Mouse (Mus musculus): ENCODE measurements at regions not wholly inside any gene's neighbourhood (a gene's known extent, or its start where the extent isn't known, plus 50 kb on each side); places are given as distances from the start of the nearest gene placed in this dataset.
A peak's percentile ranks its signal among the peaks of the same experiment; 100 is the strongest.
"Not testable (repeated sequence)": the region's sequence is repeated elsewhere in the genome, so short reads cannot be mapped to it uniquely, and the experiment has no call there.

GRCm38 (mm10) chr15:90810341-90810740 is 131.1 kb upstream of the Cpne8 start:
- Histone ChIP-seq H3K4me2 (replicated peaks; ENCODE audit: low read depth, low read length, severe bottlenecking) (no peak overlapping the region), H3K9me3 (ENCODE audit: control insufficient read depth, low read length) (no peaks in the 10 kb centered on the region; the same call in 1 of the 2 replicates), H3K27ac (replicated peaks; ENCODE audit: low read depth, low read length) (no peak overlapping the region), H3K4me3 (replicated peaks; ENCODE audit: low read length) (no peak overlapping the region), H3K4me1 (ENCODE audit: control insufficient read depth, insufficient read depth, low read length) (0 out of 2 replicates have a peak, but pooled peaks cover 13% of the 10 kb centered on the region), H3K9ac (ENCODE audit: low read depth, low read length, severe bottlenecking) (no peak overlapping the region), H3K36me3 (ENCODE audit: control insufficient read depth, insufficient read depth, low read length) (no peaks in the 10 kb centered on the region), H3K27me3 (ENCODE audit: control insufficient read depth, insufficient read depth, low read length) (no peaks in the 10 kb centered on the region)
- TF ChIP-seq POLR2A (IDR thresholded peaks at IDR 0.05; ENCODE audit: borderline replicate concordance, extremely low read depth, insufficient read depth, insufficient read length) = no peak
- WGBS = 50% methylated on average over 3 of the region's 3 CpGs
- ATAC-seq (ENCODE audit: low FRiP score, low read depth) (no peak), DNase-seq (ENCODE audit: low spot score) (no peak)

GRCm38 (mm10) chr15:90808236-90808635 is 129.0 kb upstream of the Cpne8 start:
- Histone ChIP-seq H3K4me2 (replicated peaks; ENCODE audit: low read depth, low read length, severe bottlenecking) (no peak overlapping the region), H3K4me1 (ENCODE audit: control insufficient read depth, insufficient read depth, low read length) (0 out of 2 replicates have a peak, but pooled peaks cover 6% of the 10 kb centered on the region), H3K36me3 (ENCODE audit: control insufficient read depth, insufficient read depth, low read length) (no peaks in the 10 kb centered on the region), H3K27me3 (ENCODE audit: control insufficient read depth, insufficient read depth, low read length) (no peaks in the 10 kb centered on the region), H3K27ac (replicated peaks; ENCODE audit: low read depth, low read length) (no peak overlapping the region), H3K9me3 (ENCODE audit: control insufficient read depth, low read length) (no peaks in the 10 kb centered on the region; the same call in 1 of the 2 replicates), H3K9ac (ENCODE audit: low read depth, low read length, severe bottlenecking) (no peak overlapping the region), H3K4me3 (replicated peaks; ENCODE audit: low read length) (no peak overlapping the region)
- peak; percentile 64 for DNase-seq (ENCODE audit: low spot score)
- 72% methylated on average over 6 of the region's 6 CpGs for WGBS
- no peak for TF ChIP-seq POLR2A (IDR thresholded peaks at IDR 0.05; ENCODE audit: borderline replicate concordance, extremely low read depth, insufficient read depth, insufficient read length)
- ATAC-seq (ENCODE audit: low FRiP score, low read depth) = no peak

- H3K36me3 ChIP-seq (ENCODE audit: control insufficient read depth, insufficient read depth, low read length) = no peaks in the 10 kb centered on the region
- DNase-seq (ENCODE audit: low spot score) = no peak
- H3K27me3 ChIP-seq (ENCODE audit: control insufficient read depth, insufficient read depth, low read length) = no peaks in the 10 kb centered on the region
- ATAC-seq (ENCODE audit: low FRiP score, low read depth) = no peak
- H3K4me3 ChIP-seq (replicated peaks; ENCODE audit: low read length) = no peak overlapping the region
- no peak overlapping the region for H3K4me2 ChIP-seq (replicated peaks; ENCODE audit: low read depth, low read length, severe bottlenecking)
- H3K27ac ChIP-seq (replicated peaks; ENCODE audit: low read depth, low read length) = no peak overlapping the region
- 71% methylated on average over 8 of the region's 8 CpGs for WGBS
- TF ChIP-seq POLR2A (IDR thresholded peaks at IDR 0.05; ENCODE audit: borderline replicate concordance, extremely low read depth, insufficient read depth, insufficient read length) = no peak
- H3K4me1 ChIP-seq (ENCODE audit: control insufficient read depth, insufficient read depth, low read length) = no peaks in the 10 kb centered on the region
- H3K9ac ChIP-seq (ENCODE audit: low read depth, low read length, severe bottlenecking) = no peak overlapping the region
- H3K9me3 ChIP-seq (ENCODE audit: control insufficient read depth, low read length) = no peaks in the 10 kb centered on the region
Observed at GRCm38 (mm10) chr15:90798056-90798455, 118.8 kb upstream of the Cpne8 start.

- H3K36me3 ChIP-seq (ENCODE audit: control insufficient read depth, insufficient read depth, low read length) = no peaks in the 10 kb centered on the region
- ATAC-seq (ENCODE audit: low FRiP score, low read depth) (no peak), DNase-seq (ENCODE audit: low spot score) (no peak)
- H3K27ac ChIP-seq (replicated peaks; ENCODE audit: low read depth, low read length) = no peak overlapping the region
- no peaks in the 10 kb centered on the region for H3K4me1 ChIP-seq (ENCODE audit: control insufficient read depth, insufficient read depth, low read length)
- no peaks in the 10 kb centered on the region for H3K9me3 ChIP-seq (ENCODE audit: control insufficient read depth, low read length)
- no peaks in the 10 kb centered on the region for H3K27me3 ChIP-seq (ENCODE audit: control insufficient read depth, insufficient read depth, low read length)
- no peak for TF ChIP-seq POLR2A (IDR thresholded peaks at IDR 0.05; ENCODE audit: borderline replicate concordance, extremely low read depth, insufficient read depth, insufficient read length)
- no peak overlapping the region for H3K9ac ChIP-seq (ENCODE audit: low read depth, low read length, severe bottlenecking)
- 84% methylated on average over 5 of the region's 5 CpGs for WGBS
- no peak overlapping the region for H3K4me3 ChIP-seq (replicated peaks; ENCODE audit: low read length)
- no peak overlapping the region for H3K4me2 ChIP-seq (replicated peaks; ENCODE audit: low read depth, low read length, severe bottlenecking)
Observed at GRCm38 (mm10) chr15:90789941-90790340, 110.7 kb upstream of the Cpne8 start.

GRCm38 (mm10) chr15:90784741-90785140 is 105.5 kb upstream of the Cpne8 start:
- no peaks in the 10 kb centered on the region for H3K27me3 ChIP-seq (ENCODE audit: control insufficient read depth, insufficient read depth, low read length)
- H3K27ac ChIP-seq (replicated peaks; ENCODE audit: low read depth, low read length) = no peak overlapping the region
- H3K4me3 ChIP-seq (replicated peaks; ENCODE audit: low read length) = no peak overlapping the region
- no peak overlapping the region for H3K9ac ChIP-seq (ENCODE audit: low read depth, low read length, severe bottlenecking)
- H3K4me2 ChIP-seq (replicated peaks; ENCODE audit: low read depth, low read length, severe bottlenecking) = no peak overlapping the region
- ATAC-seq (ENCODE audit: low FRiP score, low read depth) = no peak
- no peaks in the 10 kb centered on the region for H3K4me1 ChIP-seq (ENCODE audit: control insufficient read depth, insufficient read depth, low read length)
- 82% methylated on average over 5 of the region's 5 CpGs for WGBS
- no peak for TF ChIP-seq POLR2A (IDR thresholded peaks at IDR 0.05; ENCODE audit: borderline replicate concordance, extremely low read depth, insufficient read depth, insufficient read length)
- H3K36me3 ChIP-seq (ENCODE audit: control insufficient read depth, insufficient read depth, low read length) = no peaks in the 10 kb centered on the region
- DNase-seq (ENCODE audit: low spot score) = no peak
- no peaks in the 10 kb centered on the region for H3K9me3 ChIP-seq (ENCODE audit: control insufficient read depth, low read length)

- Histone ChIP-seq H3K9me3 (ENCODE audit: control insufficient read depth, low read length) (no peaks in the 10 kb centered on the region; the same call in 1 of the 2 replicates), H3K4me2 (replicated peaks; ENCODE audit: low read depth, low read length, severe bottlenecking) (no peak overlapping the region), H3K4me3 (replicated peaks; ENCODE audit: low read length) (no peak overlapping the region), H3K27ac (replicated peaks; ENCODE audit: low read depth, low read length) (no peak overlapping the region), H3K36me3 (ENCODE audit: control insufficient read depth, insufficient read depth, low read length) (no peaks in the 10 kb centered on the region), H3K27me3 (ENCODE audit: control insufficient read depth, insufficient read depth, low read length) (no peaks in the 10 kb centered on the region), H3K9ac (ENCODE audit: low read depth, low read length, severe bottlenecking) (no peak overlapping the region), H3K4me1 (ENCODE audit: control insufficient read depth, insufficient read depth, low read length) (no peaks in the 10 kb centered on the region)
- WGBS = 32% methylated on average over 5 of the region's 5 CpGs
- DNase-seq (ENCODE audit: low spot score) (no peak), ATAC-seq (ENCODE audit: low FRiP score, low read depth) (no peak)
- no peak for TF ChIP-seq POLR2A (IDR thresholded peaks at IDR 0.05; ENCODE audit: borderline replicate concordance, extremely low read depth, insufficient read depth, insufficient read length)
Observed at GRCm38 (mm10) chr15:90767521-90767920, 88.3 kb upstream of the Cpne8 start.

GRCm38 (mm10) chr15:90764501-90764900 is 85.3 kb upstream of the Cpne8 start:
- not testable (repeated sequence) for H3K9ac ChIP-seq (ENCODE audit: low read depth, low read length, severe bottlenecking); H3K36me3 ChIP-seq (ENCODE audit: control insufficient read depth, insufficient read depth, low read length); H3K4me1 ChIP-seq (ENCODE audit: control insufficient read depth, insufficient read depth, low read length); H3K4me2 ChIP-seq (replicated peaks; ENCODE audit: low read depth, low read length, severe bottlenecking); H3K9me3 ChIP-seq (ENCODE audit: control insufficient read depth, low read length); ATAC-seq (ENCODE audit: low FRiP score, low read depth); DNase-seq (ENCODE audit: low spot score); H3K27ac ChIP-seq (replicated peaks; ENCODE audit: low read depth, low read length); H3K4me3 ChIP-seq (replicated peaks; ENCODE audit: low read length); H3K27me3 ChIP-seq (ENCODE audit: control insufficient read depth, insufficient read depth, low read length)
- WGBS = 98% methylated on average over 7 of the region's 17 CpGs
